Mouse (Mus musculus) embryonic facial prominence, embryonic 13.5 days (tissue): ENCODE data around the gene Mdm2. TPM values are rescaled to one million over a fixed set of nuclear protein-coding genes. Genes with fewer than 3 reads are reported as not detected.
"Not testable (repeated sequence)": the region's sequence is repeated elsewhere in the genome, so short reads cannot be mapped to it uniquely, and the experiment has no call there.

ENCODE experiments used
- ATAC-seq: fragments of 200-750 bp; cut with Nextera tagmentation; 2 replicates; pipeline ENCODE4 v1.8.0; 2017; ENCODE audit warnings: low read depth; ENCODE audit not compliant: insufficient number of reproducible peaks, insufficient read depth, low FRiP score, low TSS enrichment
- H3K27ac ChIP-seq: fragments of 300-500 bp; sonication (generic); 2 replicates; pipeline ENCODE4 v1.5.1; 2015; ENCODE audit warnings: moderate library complexity, mild to moderate bottlenecking, inconsistent platforms
- H3K27me3 ChIP-seq: fragments of 300-500 bp; sonication (generic); 2 replicates; pipeline ENCODE4 v1.6.1; 2015; ENCODE audit warnings: mild to moderate bottlenecking, inconsistent platforms
- H3K36me3 ChIP-seq: fragments of 300-500 bp; sonication (generic); 2 replicates; pipeline ENCODE4 v1.6.1; 2015; ENCODE audit warnings: mild to moderate bottlenecking, inconsistent platforms
- H3K4me1 ChIP-seq: fragments of 300-500 bp; sonication (generic); 2 replicates; pipeline ENCODE4 v1.6.1; 2015; ENCODE audit warnings: inconsistent platforms
- H3K4me2 ChIP-seq: fragments of 300-500 bp; sonication (generic); 2 replicates; pipeline ENCODE4 v1.6.1; 2015; ENCODE audit warnings: moderate library complexity, mild to moderate bottlenecking, inconsistent platforms
- H3K4me3 ChIP-seq: fragments of 300-500 bp; sonication (generic); 2 replicates; pipeline ENCODE4 v1.5.1; 2015; ENCODE audit warnings: mild to moderate bottlenecking, inconsistent platforms
- H3K9ac ChIP-seq: fragments of 300-500 bp; sonication (generic); 2 replicates; pipeline ENCODE4 v1.6.1; 2015; ENCODE audit warnings: mild to moderate bottlenecking, inconsistent platforms
- H3K9me3 ChIP-seq: fragments of 300-500 bp; sonication (generic); 2 replicates; pipeline ENCODE4 v1.6.1; 2016; ENCODE audit warnings: inconsistent platforms
- WGBS: fragments of 180-500 bp; shearing (Covaris S2); methylation state at CpG from one replicate; pipeline ENCODE4 v1.1.7; 2015; ENCODE audit warnings: mixed read lengths; 5-methylcytosine and 5-hydroxymethylcytosine counted together
- polyA plus RNA-seq: library from polyadenylated mRNA; unstranded; fragments of >200 nt; fragmentation: Nextera tagmentation; extraction: Ambion mirVana; gene quantifications from 2 replicates; pipeline ENCODE4 v1.2.1, GENCODE M21; 2015

The Mdm2 gene
- polyA plus RNA-seq, 1 experiment from 2014 or later = 49.3 TPM

DNA sequence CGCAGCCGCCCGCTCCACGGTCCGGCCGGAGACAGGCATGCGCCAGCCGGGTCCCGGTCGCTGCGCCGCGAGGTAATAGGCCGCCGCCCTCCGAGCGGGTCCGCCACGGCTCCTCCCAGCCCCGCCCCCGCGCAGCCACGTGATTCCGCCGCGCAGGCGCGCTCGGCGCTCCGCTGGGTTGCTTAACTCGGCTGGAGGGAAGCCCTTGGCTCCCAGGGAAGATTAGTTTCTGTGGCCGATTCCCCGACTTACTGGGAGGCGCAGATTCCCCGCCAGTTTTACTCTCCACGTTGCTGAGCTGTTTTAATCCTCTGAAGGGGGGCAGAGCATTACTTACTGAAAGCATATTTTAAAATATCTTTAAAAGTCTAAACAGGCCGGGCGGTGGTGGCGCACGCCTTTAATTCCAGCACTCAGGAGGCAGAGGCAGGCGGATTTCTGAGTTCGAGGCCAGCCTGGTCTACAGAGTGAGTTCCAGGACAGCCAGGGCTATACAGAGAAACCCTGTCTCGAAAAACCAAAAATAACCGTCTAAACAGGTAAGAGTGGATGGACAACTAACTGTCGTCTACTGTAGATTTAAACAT, 35.8 kb upstream of the Mdm2 start, which contains the start of gene Slc35e3:
Slc35e3 (minus strand) TSS at position 69 of the 587 bp plus-strand sequence.
- 14% methylated on average over 46 of the region's 46 CpGs for WGBS
- H3K27ac ChIP-seq = peak within 1 kb of the TSS; percentile 66
- peak; percentile 94 for ATAC-seq

GRCm38 (mm10) chr10:117745570-117746296, 35.2 kb upstream of the Mdm2 start:
- ATAC-seq = peak; percentile 16; the same call in 1 of the 2 replicates
- Histone ChIP-seq H3K4me3 (peak overlapping the region; percentile 60), H3K4me1 (peaks cover 31% of the 10 kb centered on the region), H3K4me2 (peak overlapping the region; percentile 79), H3K9ac (peak overlapping the region; percentile 77), H3K36me3 (peaks cover 29% of the 10 kb centered on the region), H3K27ac (peak overlapping the region; percentile 66; the same call in 1 of the 2 replicates)
- not testable (repeated sequence) for H3K27me3 ChIP-seq, H3K9me3 ChIP-seq
- 1% methylated on average over 25 of the region's 46 CpGs for WGBS

More for the DNA sequence above, 35.8 kb upstream of the Mdm2 start, which contains the start of gene Slc35e3:
- peaks cover 28% of the 10 kb centered on the region for H3K4me1 ChIP-seq
- H3K27me3 ChIP-seq = no peaks in the 10 kb centered on the region
- H3K4me2 ChIP-seq = peak within 1 kb of the TSS; percentile 79
- H3K4me3 ChIP-seq = peak within 1 kb of the TSS; percentile 60
- H3K36me3 ChIP-seq = peaks cover 36% of the 10 kb centered on the region
- peak within 1 kb of the TSS; percentile 77 for H3K9ac ChIP-seq
- H3K9me3 ChIP-seq = no peaks in the 10 kb centered on the region

GRCm38 (mm10) chr10:117743917-117744316, 33.4 kb upstream of the Mdm2 start:
- Histone ChIP-seq H3K36me3 (peaks cover 29% of the 10 kb centered on the region), H3K4me3 (peak overlapping the region; percentile 60), H3K9me3 (no peaks in the 10 kb centered on the region), H3K9ac (peak overlapping the region; percentile 77; the same call in 1 of the 2 replicates), H3K4me1 (peaks cover 31% of the 10 kb centered on the region), H3K27ac (peak overlapping the region; percentile 72), H3K4me2 (peak overlapping the region; percentile 79), H3K27me3 (no peaks in the 10 kb centered on the region)
- ATAC-seq = no peak
- WGBS = 77% methylated on average over 4 of the region's 4 CpGs

DNA sequence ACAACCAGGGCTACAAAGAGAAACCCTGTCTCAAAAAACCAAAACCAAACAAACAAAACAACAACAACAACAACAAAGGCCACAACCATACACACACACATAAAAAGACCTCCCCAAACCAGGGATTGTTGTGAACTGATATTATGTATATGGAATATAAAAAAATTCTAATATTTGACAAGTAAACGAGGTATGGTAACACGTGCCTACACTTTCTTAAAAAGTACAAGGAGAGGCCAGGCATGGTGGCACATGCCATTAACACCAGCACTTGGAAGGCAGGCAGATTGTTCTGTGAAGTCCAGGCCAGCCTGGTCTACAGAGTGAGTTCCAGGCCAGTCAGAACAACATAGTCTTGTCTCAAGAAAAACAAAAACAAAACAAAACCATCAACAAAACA, 32.6 kb upstream of the Mdm2 start:
- H3K9me3 ChIP-seq = no peaks in the 10 kb centered on the region
- no peak for ATAC-seq
- peak overlapping the region; percentile 79 for H3K4me2 ChIP-seq
- WGBS = 90% methylated on average over 2 of the region's 2 CpGs
- H3K27me3 ChIP-seq = no peaks in the 10 kb centered on the region
- H3K27ac ChIP-seq = peak overlapping the region; percentile 72; the same call in 1 of the 2 replicates
- H3K9ac ChIP-seq = no peak overlapping the region
- H3K36me3 ChIP-seq = peaks cover 29% of the 10 kb centered on the region
- no peak overlapping the region; the same call in 1 of the 2 replicates for H3K4me3 ChIP-seq
- H3K4me1 ChIP-seq = peaks cover 31% of the 10 kb centered on the region

- 90% methylated on average over 4 of the region's 4 CpGs for WGBS
- Histone ChIP-seq H3K36me3 (peaks cover 28% of the 10 kb centered on the region), H3K4me2 (no peak overlapping the region), H3K9ac (no peak overlapping the region), H3K4me1 (peaks cover 31% of the 10 kb centered on the region), H3K27me3 (no peaks in the 10 kb centered on the region), H3K9me3 (no peaks in the 10 kb centered on the region), H3K27ac (peak overlapping the region; percentile 91; the same call in 1 of the 2 replicates), H3K4me3 (no peak overlapping the region)
- ATAC-seq = no peak
Measured at GRCm38 (mm10) chr10:117742618-117743017, 32.1 kb upstream of the Mdm2 start.

GRCm38 (mm10) chr10:117741698-117742475, 31.3 kb upstream of the Mdm2 start:
- Histone ChIP-seq H3K27ac (peak overlapping the region; percentile 91), H3K4me3 (no peak overlapping the region), H3K27me3 (no peaks in the 10 kb centered on the region), H3K36me3 (peaks cover 34% of the 10 kb centered on the region), H3K4me2 (peak overlapping the region; percentile 33), H3K9ac (peak overlapping the region; percentile 37), H3K9me3 (no peaks in the 10 kb centered on the region), H3K4me1 (peaks cover 31% of the 10 kb centered on the region)
- ATAC-seq = no peak
- WGBS = 66% methylated on average over 15 of the region's 15 CpGs

DNA sequence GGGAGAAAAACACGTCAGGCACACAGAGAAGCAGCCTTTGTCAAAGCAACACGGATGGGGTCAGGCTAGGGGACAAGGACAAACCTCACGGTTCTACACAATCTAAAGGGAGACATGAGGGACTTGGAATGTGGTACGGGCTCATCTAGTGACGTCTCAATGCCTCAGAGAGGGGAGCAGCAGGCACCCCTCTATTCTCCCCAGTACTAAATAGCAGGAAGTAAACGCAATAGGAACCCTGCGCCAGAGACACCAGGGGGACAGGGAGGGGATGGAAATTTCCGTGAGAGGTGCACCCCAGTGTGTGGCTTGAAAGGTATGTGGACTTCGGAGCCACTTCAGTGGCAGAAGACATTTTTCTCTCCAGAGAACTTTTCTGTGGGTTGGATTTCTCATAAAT, 30.4 kb upstream of the Mdm2 start:
- ATAC-seq = no peak
- Histone ChIP-seq H3K9me3 (no peaks in the 10 kb centered on the region), H3K36me3 (peaks cover 44% of the 10 kb centered on the region), H3K4me2 (no peak overlapping the region), H3K27me3 (no peaks in the 10 kb centered on the region), H3K27ac (peak overlapping the region; percentile 91), H3K9ac (0 out of 2 replicates have a peak overlapping the region, but pooled peaks have one; percentile 8), H3K4me1 (peaks cover 31% of the 10 kb centered on the region), H3K4me3 (no peak overlapping the region)
- WGBS = 74% methylated on average over 9 of the region's 9 CpGs

DNA sequence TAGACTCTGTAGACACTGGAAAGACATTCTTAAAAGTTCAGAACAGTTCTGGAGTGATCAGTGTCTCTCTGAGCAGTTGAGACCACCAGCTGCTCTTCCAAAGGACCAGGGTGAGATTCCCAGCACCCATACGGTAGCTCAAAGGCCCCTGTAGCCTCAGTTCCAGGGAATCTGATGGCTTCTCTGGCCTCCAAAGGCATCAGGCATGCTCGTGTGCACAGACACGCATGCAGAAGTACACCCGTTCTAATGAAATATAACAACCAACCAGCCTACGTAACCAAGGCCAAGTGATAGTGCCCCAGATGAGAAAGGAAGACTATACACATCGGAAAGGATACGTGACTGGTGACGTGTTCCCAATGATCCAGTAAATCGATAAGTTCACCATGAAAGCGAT, 29.6 kb upstream of the Mdm2 start:
- Histone ChIP-seq H3K27ac (no peak overlapping the region), H3K9ac (no peak overlapping the region), H3K9me3 (no peaks in the 10 kb centered on the region), H3K27me3 (no peaks in the 10 kb centered on the region), H3K4me3 (no peak overlapping the region), H3K36me3 (peaks cover 47% of the 10 kb centered on the region), H3K4me2 (no peak overlapping the region), H3K4me1 (peaks cover 28% of the 10 kb centered on the region)
- WGBS = 96% methylated on average over 10 of the region's 10 CpGs
- ATAC-seq = no peak

- no peak overlapping the region for H3K9ac ChIP-seq
- H3K4me2 ChIP-seq = no peak overlapping the region
- peaks cover 47% of the 10 kb centered on the region for H3K36me3 ChIP-seq
- H3K27me3 ChIP-seq = no peaks in the 10 kb centered on the region
- H3K4me3 ChIP-seq = no peak overlapping the region
- 95% methylated on average over 6 of the region's 6 CpGs for WGBS
- peaks cover 22% of the 10 kb centered on the region for H3K4me1 ChIP-seq
- H3K9me3 ChIP-seq = no peaks in the 10 kb centered on the region
- H3K27ac ChIP-seq = no peak overlapping the region
- no peak for ATAC-seq
Measured at GRCm38 (mm10) chr10:117739648-117739948, 29.0 kb upstream of the Mdm2 start.

DNA sequence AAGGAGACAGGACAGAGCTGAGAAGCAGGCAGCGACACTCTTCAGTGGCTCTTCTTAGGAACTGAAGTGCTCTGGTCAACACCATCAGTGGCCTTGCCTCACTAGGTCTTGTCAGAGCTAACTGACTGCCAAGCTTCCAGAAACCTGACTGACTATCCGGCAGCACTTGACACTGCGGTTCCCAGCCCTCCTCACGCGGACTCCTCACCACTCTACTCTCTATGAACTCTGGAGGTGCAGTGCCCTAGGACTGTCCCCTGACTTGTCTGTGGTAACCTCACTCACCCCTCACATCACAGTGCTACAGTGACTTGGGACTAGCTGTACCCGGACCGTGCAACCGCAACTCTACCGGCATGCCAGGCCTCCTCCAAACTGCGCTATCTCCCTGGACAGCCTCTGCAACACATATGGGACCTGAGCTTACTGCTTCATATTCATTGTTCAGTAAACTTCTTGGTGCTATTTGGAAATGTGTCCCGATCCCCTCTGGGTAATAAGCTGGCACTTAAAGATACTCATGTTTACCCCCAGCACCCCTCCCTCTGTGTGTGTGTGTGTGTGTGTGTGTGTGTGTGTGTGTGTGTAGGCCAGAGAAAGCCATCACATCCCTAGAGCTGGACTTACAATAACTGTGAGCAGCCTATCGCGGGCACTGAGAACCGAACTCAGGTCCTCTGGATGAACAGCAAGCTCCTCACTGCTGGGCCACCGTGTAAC, 28.5 kb upstream of the Mdm2 start:
- H3K9ac ChIP-seq = no peak overlapping the region
- H3K27me3 ChIP-seq = no peaks in the 10 kb centered on the region
- no peaks in the 10 kb centered on the region for H3K9me3 ChIP-seq
- H3K4me2 ChIP-seq = no peak overlapping the region
- H3K4me1 ChIP-seq = peaks cover 17% of the 10 kb centered on the region
- no peak overlapping the region for H3K4me3 ChIP-seq
- peaks cover 47% of the 10 kb centered on the region for H3K36me3 ChIP-seq
- H3K27ac ChIP-seq = no peak overlapping the region
- whole genome bisulfite sequencing = 92% methylated on average over 15 of the region's 15 CpGs
- no peak for ATAC-seq
